Mouse (Mus musculus): Measurements from ENCODE around the gene Tirap. TPM values are rescaled to one million over a fixed set of nuclear protein-coding genes. Genes with fewer than 3 reads are reported as not detected.

Tirap gene
- 10 to 100 TPM; 17.0 to 20.0 TPM for total RNA-seq (2021)
- long read RNA-seq, experiment 1, transcript Tirap-203 (7 exons, 2,310 nt): major isoform, 5 of 18 reads
- long read RNA-seq, experiment 1, partial matches to known transcripts: 2 of 18 reads
- long read RNA-seq, experiment 1, other reads (novel, unspliced or antisense): 6 of 18 reads
- long read RNA-seq, experiment 2, transcript Tirap-205 (7 exons, 1,783 nt): minor isoform, 5 of 23 reads
- long read RNA-seq, experiment 2, transcript Tirap-203 (7 exons, 2,310 nt): major isoform, 8 of 23 reads
- long read RNA-seq, experiment 2, partial matches to known transcripts: 3 of 23 reads
- long read RNA-seq, experiment 2, other reads (novel, unspliced or antisense): 7 of 23 reads

DNA sequence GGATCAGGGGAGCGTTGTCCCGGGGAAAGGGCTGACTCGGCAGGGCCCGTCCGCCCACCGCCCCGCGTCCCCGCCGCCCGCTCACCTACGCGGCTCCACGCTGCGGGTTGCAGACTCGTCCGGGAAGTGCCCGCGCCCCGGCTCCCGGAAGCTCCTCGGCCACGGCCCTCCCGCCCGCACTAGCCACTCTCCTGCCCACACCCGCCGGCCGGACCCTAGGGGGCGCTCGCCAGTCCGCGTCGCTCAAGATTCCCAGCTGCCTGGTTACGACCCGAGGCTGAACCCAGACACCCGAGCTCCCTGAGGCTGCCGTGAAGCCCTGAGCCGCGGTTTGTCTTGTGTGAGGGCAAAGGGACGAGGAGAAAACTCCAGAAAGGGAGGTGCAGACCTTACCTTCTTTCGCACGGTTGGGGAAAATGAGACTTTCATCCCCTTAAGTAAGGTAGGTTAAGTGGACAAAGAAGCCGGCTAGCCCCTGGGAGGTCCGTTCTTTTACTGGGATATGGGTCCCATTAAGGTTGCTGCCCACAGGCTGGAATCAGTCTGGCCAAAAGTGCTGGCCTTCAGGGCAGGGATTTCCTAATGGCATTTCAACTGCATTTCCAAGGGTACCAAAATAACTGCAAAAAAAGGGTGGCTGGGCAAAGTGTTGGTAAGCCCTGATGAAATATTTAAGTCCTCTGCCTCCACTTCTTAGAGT, at the start of gene Tirap, which contains the start of gene Srpr:
Gene Tirap (minus strand): TSS at position 520 of the 700 bp plus-strand sequence.
Gene Srpr (plus strand): TSS at position 404 of the 700 bp plus-strand sequence.
- intact Hi-C loops (cut with DNase I; ENCODE audit: low total_unique reads): no loop called here
- DNase-seq: peak; percentile 95

DNA sequence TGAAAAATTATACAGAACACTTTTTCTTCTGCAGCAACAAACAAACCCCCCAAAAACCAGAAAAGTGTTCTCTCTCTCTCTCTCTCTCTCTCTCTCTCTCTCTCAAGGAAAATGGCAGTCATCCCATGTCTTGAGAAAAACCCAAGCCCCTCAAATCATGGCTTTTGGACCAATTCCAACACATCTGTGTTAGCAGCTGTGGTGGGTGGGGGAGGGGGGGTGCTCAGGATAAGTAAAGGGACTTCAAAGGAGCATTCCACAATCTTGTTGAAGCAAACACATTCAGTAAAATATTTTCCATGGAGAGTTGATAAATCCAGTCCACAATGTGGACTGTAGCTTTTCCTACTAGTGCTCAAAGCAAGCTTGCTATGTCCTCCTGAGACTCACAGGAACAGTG, 49.4 kb upstream of the Tirap start:
- no peak for DNase-seq
- intact Hi-C loops (cut with DNase I; ENCODE audit: low total_unique reads): no loop called here

DNA sequence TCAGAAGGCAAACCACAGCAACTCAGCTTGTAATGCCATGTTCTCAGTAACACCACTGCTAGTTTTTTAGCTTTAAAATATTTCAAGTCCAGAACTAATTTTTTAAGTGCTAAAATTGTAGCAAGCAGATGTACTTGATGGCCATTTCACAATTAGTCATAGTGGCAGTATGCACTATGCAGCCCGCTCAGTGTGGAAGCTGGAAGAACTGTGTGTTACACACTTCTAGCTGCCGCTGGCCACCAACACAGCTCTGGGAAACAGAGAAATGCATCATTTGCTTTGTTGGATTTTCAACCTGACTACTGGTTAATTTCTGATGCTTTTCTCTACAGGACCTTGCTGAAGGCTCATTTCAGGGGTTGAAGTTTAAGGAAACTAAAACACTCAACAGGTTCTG, 47.3 kb upstream of the Tirap start:
- DNase-seq: no peak
- intact Hi-C loops (cut with DNase I; ENCODE audit: low total_unique reads): no loop called here

DNA sequence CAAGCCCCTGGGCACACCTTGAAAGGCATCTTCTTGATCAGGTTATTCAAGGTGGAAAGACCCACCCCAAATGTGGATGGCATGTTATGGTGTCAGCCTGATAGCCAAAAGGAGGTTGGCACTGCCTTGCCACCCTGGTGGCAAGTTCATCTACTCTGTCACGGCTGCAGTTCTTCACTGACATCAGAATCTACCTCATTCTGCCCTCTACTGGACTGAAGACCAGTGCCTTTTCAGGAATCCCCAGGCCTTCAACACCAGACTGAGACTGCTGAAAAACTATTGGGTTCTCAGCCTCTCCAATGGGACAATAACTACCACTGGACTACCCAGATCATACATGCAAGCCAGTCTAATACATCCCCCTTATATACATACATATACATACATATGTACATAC, 39.6 kb upstream of the Tirap start:
- intact Hi-C loops (cut with DNase I; ENCODE audit: low total_unique reads): no loop called here

DNA sequence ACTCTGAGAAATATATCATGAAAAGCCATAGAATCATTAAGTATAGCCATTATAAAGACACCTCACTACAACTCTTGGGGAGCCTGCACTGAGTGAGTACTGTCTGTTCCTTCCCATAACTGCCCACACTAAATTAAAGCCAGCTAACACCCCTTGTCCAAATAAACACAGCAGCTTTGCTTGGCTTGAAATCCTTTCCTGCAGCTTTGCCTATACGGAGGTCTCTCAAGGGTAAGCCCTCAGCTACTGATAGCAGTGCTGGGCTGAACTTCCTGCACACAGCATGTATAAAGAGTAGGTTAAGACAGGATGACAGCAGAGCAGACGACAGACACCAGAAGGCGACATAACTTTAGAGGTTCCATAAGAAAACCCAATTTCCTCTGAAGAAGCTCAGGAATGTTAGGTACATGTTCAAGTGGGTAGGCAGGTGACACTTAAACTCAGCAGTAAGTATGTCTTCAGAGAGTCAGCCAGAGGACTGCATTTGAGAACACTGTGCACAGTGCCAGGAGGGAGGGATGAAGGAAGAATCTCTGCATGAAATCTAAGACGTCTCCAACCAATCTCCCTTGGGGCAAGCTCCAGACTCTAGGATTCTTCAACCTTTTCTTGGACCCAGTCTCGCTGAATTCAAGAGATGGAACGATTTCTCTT, 39.0 kb upstream of the Tirap start:
- intact Hi-C loops (cut with DNase I; ENCODE audit: low total_unique reads): no loop called here
- no peak for DNase-seq

More for the DNA sequence above, 39.6 kb upstream of the Tirap start:
- no peak for DNase-seq

DNA sequence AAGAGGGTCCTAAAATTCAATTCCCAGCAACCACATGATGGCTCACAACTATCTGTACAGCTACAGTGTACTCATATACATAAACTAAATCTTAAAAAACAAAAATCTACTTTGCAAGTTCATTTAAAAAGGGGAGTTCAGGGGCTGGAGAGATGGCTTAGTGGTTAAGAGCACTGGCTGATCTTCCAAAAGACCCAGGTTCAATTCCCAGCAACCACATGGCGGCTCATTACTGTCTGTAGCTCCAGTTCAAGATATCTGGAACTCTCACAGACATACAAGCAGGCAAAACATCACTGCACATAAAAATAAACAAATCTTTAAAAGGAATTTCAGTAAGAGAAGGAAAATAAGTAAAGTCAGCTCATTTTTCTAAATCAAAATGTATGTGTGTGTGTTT, 38.3 kb upstream of the Tirap start:
- intact Hi-C loops (cut with DNase I; ENCODE audit: low total_unique reads): no loop called here
- no peak for DNase-seq

DNA sequence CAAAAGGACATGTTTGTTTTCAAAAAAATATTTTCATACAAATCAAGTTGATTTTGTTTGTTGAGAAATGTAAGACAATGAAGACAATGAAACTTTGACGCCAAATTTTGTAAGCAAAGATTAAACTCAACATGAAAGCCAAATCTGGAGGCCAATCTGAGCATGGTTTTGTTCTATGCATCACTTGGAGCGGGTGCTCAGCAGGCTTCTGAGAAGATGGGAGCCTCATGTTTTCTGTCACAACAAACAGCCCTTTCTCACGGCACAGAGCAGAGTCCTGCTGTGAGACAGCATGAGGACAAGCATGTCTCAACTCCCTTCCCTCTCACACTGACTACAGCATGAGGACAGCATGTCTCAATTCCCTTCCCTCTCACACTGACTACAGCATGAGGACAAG, 35.9 kb upstream of the Tirap start:
- intact Hi-C loops (cut with DNase I; ENCODE audit: low total_unique reads): no loop called here

DNA sequence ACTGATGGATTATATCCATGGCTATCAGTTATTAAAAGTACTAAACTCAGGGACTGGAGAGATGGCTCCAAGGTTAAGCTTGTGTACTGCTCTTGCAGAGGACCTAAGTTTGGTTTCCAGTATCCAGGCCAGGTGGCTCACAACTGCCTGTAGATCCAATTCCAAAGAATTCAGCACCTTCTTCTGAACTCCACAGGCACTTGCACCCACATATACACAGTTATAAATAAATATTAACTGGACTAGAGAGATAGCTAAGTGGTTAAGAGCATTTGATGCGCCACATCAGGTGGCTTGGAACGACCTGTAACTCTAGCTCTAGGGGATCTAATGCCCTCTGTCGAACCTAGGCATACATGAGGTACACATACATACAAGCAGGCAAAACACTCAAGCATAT, 28.6 kb upstream of the Tirap start:
- no peak for DNase-seq
- intact Hi-C loops (cut with DNase I; ENCODE audit: low total_unique reads): no loop called here

More for the DNA sequence above, 35.9 kb upstream of the Tirap start:
- no peak for DNase-seq

DNA sequence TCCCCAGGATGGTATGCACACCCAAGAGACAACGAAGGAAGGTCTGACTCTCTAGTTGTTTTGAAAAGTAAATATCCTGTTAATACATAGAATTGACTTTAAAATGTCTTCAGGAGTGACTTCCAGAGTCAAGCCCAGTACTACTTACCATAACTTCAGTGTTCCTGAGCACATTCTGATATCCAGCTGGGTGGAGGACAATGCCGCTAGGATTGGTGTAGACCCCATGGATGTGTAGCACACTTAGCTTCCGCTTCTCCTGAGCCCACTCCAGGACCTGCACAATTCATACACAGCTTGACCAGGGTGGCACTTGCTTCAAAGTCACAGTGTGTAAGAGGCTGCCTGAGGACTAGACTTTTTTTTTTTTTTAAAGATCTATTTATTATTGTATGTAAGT, 23.4 kb upstream of the Tirap start:
- intact Hi-C loops (cut with DNase I; ENCODE audit: low total_unique reads): no loop called here
- DNase-seq: no peak

DNA sequence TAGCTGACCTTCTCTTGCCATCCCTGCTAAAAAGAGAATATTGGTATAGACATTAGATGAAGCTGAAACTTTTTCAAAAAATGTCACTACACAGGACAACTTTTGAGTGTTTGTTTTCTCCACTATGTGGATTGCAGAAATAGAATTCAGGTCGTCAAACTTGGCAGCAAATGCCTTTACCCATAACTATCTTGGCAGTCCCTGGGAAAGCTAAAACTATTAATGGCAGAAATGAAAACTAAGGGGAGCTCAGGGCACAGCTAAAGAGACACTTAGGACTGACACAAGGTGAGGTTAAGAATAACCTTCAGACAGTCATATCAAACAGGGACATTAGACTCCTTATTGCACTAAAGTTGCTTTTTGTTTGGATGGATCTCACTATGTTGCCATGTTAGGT, 17.9 kb upstream of the Tirap start:
- intact Hi-C loops (cut with DNase I; ENCODE audit: low total_unique reads): no loop called here
- no peak for DNase-seq

DNA sequence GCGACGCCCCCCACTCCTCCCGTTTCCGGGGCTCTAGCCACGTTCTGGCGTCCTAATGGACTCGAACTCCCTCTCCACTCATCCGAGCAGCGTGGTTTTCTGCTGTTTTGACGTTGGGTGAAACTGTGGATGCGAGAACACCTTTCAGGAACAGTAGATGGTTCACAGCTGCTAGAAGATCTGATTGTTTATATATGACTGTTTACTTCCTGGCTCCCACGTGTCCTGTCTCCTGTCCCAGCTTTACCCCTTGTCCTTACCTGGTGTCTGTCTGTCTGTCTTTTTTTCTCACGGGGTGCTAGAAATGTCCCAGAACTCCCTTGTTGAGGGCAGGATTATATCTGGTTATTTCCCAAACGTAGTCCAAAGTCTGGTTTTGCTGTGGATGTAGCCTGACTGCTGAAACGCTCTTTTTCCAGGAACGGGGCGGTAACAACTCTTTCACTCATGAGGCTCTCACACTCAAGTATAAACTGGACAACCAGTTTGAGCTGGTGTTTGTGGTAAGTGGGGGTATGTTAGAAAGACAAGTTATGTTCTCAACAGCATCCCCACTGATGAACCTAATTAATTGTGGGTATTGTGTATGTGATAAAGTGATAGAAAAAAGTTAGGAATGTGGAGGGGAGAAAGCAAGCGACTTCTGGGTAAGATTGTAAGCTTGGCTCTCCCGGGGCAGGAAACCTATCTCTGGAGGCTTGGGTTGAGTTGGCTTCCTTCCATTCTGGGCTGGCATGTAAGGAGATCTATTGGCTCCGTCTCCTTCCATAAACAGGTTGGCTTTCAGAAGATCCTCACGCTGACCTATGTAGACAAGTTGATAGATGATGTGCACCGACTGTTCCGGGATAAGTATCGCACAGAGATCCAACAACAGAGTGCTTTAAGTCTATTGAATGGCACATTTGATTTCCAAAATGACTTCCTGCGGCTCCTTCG, 11.8 kb upstream of the Tirap start:
- no peak for DNase-seq
- intact Hi-C loops (cut with DNase I; ENCODE audit: low total_unique reads): no loop called here

DNA sequence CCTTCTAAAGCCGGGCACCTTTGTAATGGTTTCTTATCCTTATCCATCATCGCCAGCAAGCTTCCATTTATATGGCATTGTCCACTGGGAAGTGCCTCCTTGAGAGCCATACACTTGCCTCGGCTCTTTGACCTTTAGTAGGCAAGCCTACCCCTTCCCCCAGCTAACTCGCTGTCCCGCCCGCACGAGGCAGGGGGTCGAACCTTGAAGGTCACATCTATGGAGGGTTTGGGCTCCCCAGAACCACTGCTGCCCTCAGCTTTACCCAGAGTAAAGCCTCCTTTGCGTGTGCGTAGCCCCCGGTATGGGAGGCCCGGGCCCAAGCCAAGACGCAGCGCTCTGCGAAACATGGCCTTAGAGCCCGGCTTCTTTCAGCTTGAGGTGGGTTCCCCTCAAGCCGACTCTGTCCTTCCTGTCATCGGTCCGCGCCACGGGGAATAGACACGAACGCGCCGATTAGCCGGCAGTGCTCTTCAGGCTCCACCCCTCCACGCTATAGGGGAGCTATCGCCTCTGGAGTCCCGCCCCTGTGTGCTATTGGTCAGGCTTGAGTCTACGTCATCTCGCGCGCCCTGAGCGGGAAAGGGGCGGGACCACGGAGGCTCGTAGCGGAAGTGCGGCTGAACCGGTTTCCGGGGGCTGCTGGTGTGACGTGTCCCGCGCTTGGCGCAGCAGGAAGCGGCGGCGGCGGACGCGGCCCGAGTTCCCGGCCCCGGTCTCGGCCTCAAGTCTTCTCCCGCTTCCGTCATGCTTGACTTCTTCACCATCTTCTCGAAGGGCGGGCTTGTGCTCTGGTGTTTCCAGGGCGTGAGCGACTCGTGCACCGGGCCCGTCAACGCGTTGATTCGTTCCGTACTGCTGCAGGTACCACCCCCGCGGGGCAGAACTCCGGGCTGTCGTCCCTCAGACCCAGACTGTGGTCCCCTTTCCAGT, 10.7 kb upstream of the Tirap start, which contains the start of gene Foxred1:
Gene Foxred1 (minus strand): TSS at position 514 of the 933 bp plus-strand sequence.
- peak; percentile 99 for DNase-seq
- intact Hi-C loops (cut with DNase I; ENCODE audit: low total_unique reads): no loop called here

DNA sequence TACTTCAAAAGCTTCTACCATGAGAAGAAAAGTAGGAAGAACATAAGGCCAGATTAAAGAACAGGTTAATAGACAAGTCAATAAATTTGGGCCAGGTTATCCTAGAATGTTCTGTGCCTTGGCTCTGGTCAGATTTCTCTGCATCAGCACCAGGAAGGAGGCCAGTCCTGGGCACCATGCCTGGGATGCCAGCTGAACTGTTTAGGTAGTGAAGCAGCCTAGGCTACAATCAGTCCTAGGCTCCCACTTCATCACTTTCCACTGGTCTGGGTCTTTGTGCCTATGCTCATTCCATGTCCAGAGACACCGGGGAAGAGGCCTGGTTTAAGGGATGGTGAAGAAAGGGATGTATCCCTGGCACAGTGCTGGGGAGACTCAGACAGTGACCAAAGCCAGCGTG, 4.3 kb upstream of the Tirap start:
- intact Hi-C loops (cut with DNase I; ENCODE audit: low total_unique reads): no loop called here
- peak; percentile 66 for DNase-seq

DNA sequence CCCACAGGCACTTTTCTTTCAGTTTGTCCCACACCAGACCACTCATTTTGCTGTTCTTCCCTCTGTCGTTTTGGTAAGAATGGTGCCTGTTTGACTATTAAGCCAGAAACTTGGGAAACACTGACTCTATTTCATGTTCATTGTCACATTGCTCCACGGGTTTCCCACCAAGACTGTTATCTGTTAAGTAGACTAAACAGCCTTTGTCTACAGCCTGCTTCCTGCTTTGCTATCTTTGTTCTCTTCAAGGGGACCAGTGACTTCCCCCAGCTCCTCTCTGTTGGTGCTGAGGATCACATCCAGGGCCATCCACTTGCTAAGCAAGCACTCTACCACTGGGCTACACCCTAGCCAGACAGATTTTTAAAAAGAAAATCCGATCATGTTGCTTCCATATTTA, 3.4 kb upstream of the Tirap start:
- DNase-seq: no peak

DNA sequence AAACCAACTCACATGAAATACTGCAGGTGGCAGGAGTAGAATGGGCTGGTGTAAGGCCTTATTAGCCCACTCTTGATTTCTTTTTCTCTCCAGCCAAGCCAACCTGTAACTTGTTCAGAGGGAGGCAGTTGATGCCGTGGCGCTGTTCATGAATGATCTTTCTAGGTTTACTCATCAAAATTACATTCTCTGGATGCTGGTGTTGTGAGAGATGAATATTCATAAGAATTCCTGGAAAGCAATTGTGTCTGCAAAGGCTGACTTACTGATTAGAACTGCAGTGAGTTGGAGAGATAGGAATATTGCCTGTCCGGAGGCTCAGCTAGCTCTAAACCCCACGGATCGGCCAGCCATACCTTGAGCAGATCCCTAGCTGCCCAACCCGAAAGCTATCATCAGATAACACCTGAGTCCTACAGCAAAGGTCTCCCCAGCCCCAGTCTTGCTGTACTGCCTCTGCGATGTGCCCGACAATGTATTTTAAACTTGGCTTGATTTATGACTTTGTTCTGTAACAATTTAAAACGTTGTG, 504 bp upstream of the Tirap start:
- intact Hi-C loops (cut with DNase I; ENCODE audit: low total_unique reads): no loop called here
- no peak for DNase-seq

More for the DNA sequence above, 3.4 kb upstream of the Tirap start:
- intact Hi-C loops (cut with DNase I; ENCODE audit: low total_unique reads): no loop called here

DNA sequence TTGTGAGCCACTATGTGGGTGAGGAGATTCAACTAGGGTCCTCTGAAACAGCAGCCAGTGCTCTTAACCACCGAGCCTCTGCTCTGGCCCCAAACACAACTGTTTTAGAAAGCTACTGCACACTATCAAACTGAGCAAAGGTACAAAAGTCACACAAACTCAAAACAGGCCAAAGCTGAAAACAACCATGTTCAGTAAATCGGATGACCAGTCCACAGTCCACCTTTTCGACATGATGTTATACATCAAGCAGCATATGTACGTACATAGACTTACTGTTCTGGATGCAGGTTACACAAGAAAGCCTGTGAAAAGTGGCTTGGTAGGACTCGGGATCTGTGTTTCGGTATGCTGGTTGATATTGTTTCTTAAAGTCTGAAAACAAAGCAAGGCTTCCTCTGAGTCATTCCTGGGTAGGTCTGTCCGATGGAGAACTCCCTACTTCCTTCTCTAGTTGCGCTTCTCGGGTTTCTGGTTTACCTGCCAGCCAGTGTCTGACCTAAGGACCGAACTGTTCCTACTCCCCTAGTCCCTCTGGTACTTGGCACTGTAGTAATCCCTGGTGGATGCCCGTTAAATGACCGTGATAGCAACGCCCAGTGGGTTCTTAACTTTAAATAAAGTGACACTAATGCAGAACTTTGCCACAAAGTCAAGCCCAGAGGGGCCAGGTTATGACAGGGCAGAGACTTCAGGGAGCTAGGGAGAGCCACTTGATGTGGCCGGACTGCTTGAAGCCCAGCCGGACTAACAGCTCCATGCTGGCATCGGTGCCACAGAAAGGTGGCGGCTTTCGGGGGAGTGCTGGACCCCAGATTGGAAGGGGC, 933 bp downstream of the Tirap start:
- no peak for DNase-seq
- intact Hi-C loops (cut with DNase I; ENCODE audit: low total_unique reads): no loop called here

DNA sequence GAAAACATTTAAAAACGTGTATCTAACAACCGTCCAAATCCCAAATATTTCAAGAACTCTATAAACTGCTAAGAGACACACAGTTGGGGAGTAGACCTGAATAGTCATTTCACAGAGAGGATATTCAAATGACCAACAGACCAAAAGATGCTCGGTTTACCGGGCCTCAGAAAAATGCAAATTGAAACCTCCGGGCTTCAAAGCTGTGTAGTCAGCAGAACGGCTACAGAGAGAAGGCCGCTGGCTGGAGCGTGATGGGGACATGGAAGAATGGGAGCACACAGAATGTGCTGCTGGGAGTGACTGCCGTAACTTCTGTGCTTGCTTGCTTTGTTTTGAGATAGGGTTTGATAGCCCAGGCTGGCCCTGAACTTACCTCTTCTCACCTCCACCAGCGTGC, 1.7 kb downstream of the Tirap start:
- DNase-seq: no peak
- intact Hi-C loops (cut with DNase I; ENCODE audit: low total_unique reads): no loop called here
